Comparison of ENCODE assay signal across 8 mouse cellular contexts in genomic region chr8:120532517-120533215, GRCm38 (mm10). TPM values are rescaled to one million over a fixed set of nuclear protein-coding genes. Genes with fewer than 3 reads are reported as not detected.
DNase-seq lines count a peak whose midpoint lies in the region; ATAC-seq and TF ChIP-seq lines count a peak whose summit lies in the region.

No protein-coding gene starts in this region.

- in situ Hi-C loops in CH12.LX (cut with MboI; ENCODE audit: low pct_ligation_motif_present, low pct_unique_long_range_greater_than_20kb, low sequenced_read_pairs), result loop anchor here (10.0 kb wide), 1 partner anchor 208 kb away; no protein-coding TSS in a partner anchor

- no peak for TF ChIP-seq RAD21 in CH12.LX (IDR thresholded peaks at IDR 0.05; ENCODE audit: low read depth, low read length)

- no peak for TF ChIP-seq CTCF in CH12.LX (conservative IDR thresholded peaks at IDR 0.05 in 1 of 2, IDR thresholded peaks at IDR 0.05 in 1 of 2; ENCODE audit: low read depth in 2 of 2, low read length in 2 of 2)
- TF ChIP-seq CTCF in lung, adult 2 months (IDR thresholded peaks at IDR 0.05; ENCODE audit: insufficient read depth, low read length), result no peak

- peak overlapping the region; percentile 78 for H3K27ac ChIP-seq in heart, embryonic 12.5 days (ENCODE audit: poor library complexity, severe bottlenecking)
- peak overlapping the region; percentile 85 for H3K27ac ChIP-seq in CH12.LX (ENCODE audit: insufficient read depth, low read depth)
- H3K27ac ChIP-seq in forebrain, embryonic 15.5 days (replicated peaks), result peak overlapping the region; percentile 98
- H3K27ac ChIP-seq in liver, embryonic 16.5 days (ENCODE audit: low read length), result no peak overlapping the region
- H3K27ac ChIP-seq in stomach, embryonic 16.5 days (ENCODE audit: low read length), result peak overlapping the region; percentile 37; the same call in 1 of the 2 replicates

- H3K4me1 ChIP-seq in heart, embryonic 12.5 days (replicated peaks), result peaks cover 78% of the 10 kb centered on the region
- peaks cover 43 to 82% of the 10 kb centered on the region in 2 experiments for H3K4me1 ChIP-seq in CH12.LX (ENCODE audit: control insufficient read depth in 1 of 2, insufficient read depth in 2 of 2)
- H3K4me1 ChIP-seq in forebrain, embryonic 15.5 days, result peaks cover 87% of the 10 kb centered on the region
- peaks cover 74% of the 10 kb centered on the region for H3K4me1 ChIP-seq in liver, embryonic 16.5 days (ENCODE audit: control insufficient read depth, low read depth, low read length)
- H3K4me1 ChIP-seq in stomach, embryonic 16.5 days (ENCODE audit: control insufficient read depth, insufficient read depth, low read length), result peaks cover 70% of the 10 kb centered on the region
- H3K4me1 ChIP-seq in lung, adult 2 months (ENCODE audit: control insufficient read depth, insufficient read depth, low read length), result peaks cover 16% of the 10 kb centered on the region

- no peaks in the 10 kb centered on the region for H3K9me3 ChIP-seq in heart, embryonic 12.5 days (replicated peaks)
- no peaks in the 10 kb centered on the region for H3K9me3 ChIP-seq in CH12.LX (replicated peaks; ENCODE audit: low read length)
- no peaks in the 10 kb centered on the region for H3K9me3 ChIP-seq in forebrain, embryonic 15.5 days
- H3K9me3 ChIP-seq in liver, embryonic 16.5 days (replicated peaks; ENCODE audit: control insufficient read depth, low read length), result no peaks in the 10 kb centered on the region
- H3K9me3 ChIP-seq in stomach, embryonic 16.5 days (replicated peaks; ENCODE audit: control insufficient read depth, low read length), result no peaks in the 10 kb centered on the region

- no peaks in the 10 kb centered on the region for H3K36me3 ChIP-seq in heart, embryonic 12.5 days
- peaks cover 0 to 7% of the 10 kb centered on the region in 2 experiments for H3K36me3 ChIP-seq in CH12.LX (replicated peaks in 1 of 2; ENCODE audit: control insufficient read depth in 1 of 2, insufficient read depth in 1 of 2, low read length in 1 of 2)
- no peaks in the 10 kb centered on the region for H3K36me3 ChIP-seq in forebrain, embryonic 15.5 days
- no peaks in the 10 kb centered on the region for H3K36me3 ChIP-seq in liver, embryonic 16.5 days (ENCODE audit: control insufficient read depth, insufficient read depth)
- H3K36me3 ChIP-seq in stomach, embryonic 16.5 days (ENCODE audit: control insufficient read depth, insufficient read depth, low read length), result no peaks in the 10 kb centered on the region

- TF ChIP-seq POLR2A in CH12.LX (IDR thresholded peaks at IDR 0.05; ENCODE audit: low read depth, low read length), result peak; percentile 30; the same call in 1 of the 2 replicates
- no peak for TF ChIP-seq POLR2A in lung, adult 2 months (IDR thresholded peaks at IDR 0.05; ENCODE audit: borderline replicate concordance, extremely low read depth, low read depth, low read length)

- H3K27me3 ChIP-seq in heart, embryonic 12.5 days (replicated peaks), result no peaks in the 10 kb centered on the region
- H3K27me3 ChIP-seq in CH12.LX (replicated peaks), result peaks cover 14% of the 10 kb centered on the region
- H3K27me3 ChIP-seq in forebrain, embryonic 15.5 days, result no peaks in the 10 kb centered on the region
- no peaks in the 10 kb centered on the region for H3K27me3 ChIP-seq in liver, embryonic 16.5 days (ENCODE audit: control insufficient read depth, insufficient read depth, low read depth, low read length)
- no peaks in the 10 kb centered on the region for H3K27me3 ChIP-seq in stomach, embryonic 16.5 days (ENCODE audit: control insufficient read depth, insufficient read depth, low read length)

- dilution Hi-C loops in CH12.LX (cut with MboI; ENCODE audit: extremely low pct_ligation_motif_present, extremely low pct_unique_long_range_greater_than_20kb, low sequenced_read_pairs), result no loop called here

- H3K9ac ChIP-seq in heart, embryonic 12.5 days, result peak overlapping the region; percentile 67
- peak overlapping the region; percentile 50 for H3K9ac ChIP-seq in CH12.LX (ENCODE audit: insufficient read depth, low read depth)
- peak overlapping the region; percentile 31 for H3K9ac ChIP-seq in forebrain, embryonic 15.5 days (replicated peaks)
- H3K9ac ChIP-seq in liver, embryonic 16.5 days (ENCODE audit: low read depth, low read length), result peak overlapping the region; percentile 16; the same call in 1 of the 2 replicates
- peak overlapping the region; percentile 50; the same call in 1 of the 2 replicates for H3K9ac ChIP-seq in stomach, embryonic 16.5 days (ENCODE audit: low read length)

- WGBS in heart, embryonic 12.5 days, result 8% methylated on average over 29 of the region's 29 CpGs
- 3% methylated on average over 29 of the region's 29 CpGs for WGBS in forebrain, embryonic 15.5 days
- 5% methylated on average over 29 of the region's 29 CpGs for WGBS in liver, embryonic 16.5 days (ENCODE audit: insufficient replicate concordance)
- 9% methylated on average over 29 of the region's 29 CpGs for WGBS in stomach, embryonic 16.5 days
- 34% methylated on average over 29 of the region's 29 CpGs for WGBS in lung, adult 2 months

- TF ChIP-seq EP300 in CH12.LX (IDR thresholded peaks at IDR 0.05; ENCODE audit: low read length), result peak; percentile 49

- no peak for DNase-seq in heart, adult 9 months (ENCODE audit: low spot score in 2 of 2)
- peak; percentile 63 for DNase-seq in CH12.LX (ENCODE audit: extremely low read depth)
- no peak for DNase-seq in urinary bladder, postnatal 25 days (ENCODE audit: low spot score)
- no peak for DNase-seq in lung, adult 2 months

- no peak for ATAC-seq in heart, embryonic 12.5 days (ENCODE audit: insufficient number of reproducible peaks, low FRiP score)
- ATAC-seq in forebrain, embryonic 15.5 days (replicated peaks), result peak; percentile 48
- no peak for ATAC-seq in liver, embryonic 16.5 days (ENCODE audit: low read depth)
- no peak for ATAC-seq in stomach, embryonic 16.5 days (ENCODE audit: insufficient read depth, low FRiP score)

- peak overlapping the region; percentile 18 for H3K4me3 ChIP-seq in heart, embryonic 12.5 days
- peak overlapping the region in 1 of 3 experiments; percentile 37 for H3K4me3 ChIP-seq in CH12.LX (replicated peaks in 1 of 3; ENCODE audit: low read depth in 2 of 3, low read length in 2 of 3, poor library complexity in 1 of 3)
- H3K4me3 ChIP-seq in forebrain, embryonic 15.5 days, result peak overlapping the region; percentile 12
- no peak overlapping the region for H3K4me3 ChIP-seq in liver, embryonic 16.5 days (ENCODE audit: low read depth, low read length)
- no peak overlapping the region for H3K4me3 ChIP-seq in stomach, embryonic 16.5 days (replicated peaks; ENCODE audit: low read length)
- no peak overlapping the region for H3K4me3 ChIP-seq in lung, adult 2 months (replicated peaks; ENCODE audit: extremely low read depth, low read depth, low read length)

- peak overlapping the region; percentile 63 for H3K4me2 ChIP-seq in heart, embryonic 12.5 days
- H3K4me2 ChIP-seq in CH12.LX (ENCODE audit: insufficient read depth, low read depth, poor library complexity, severe bottlenecking), result peak overlapping the region; percentile 89
- H3K4me2 ChIP-seq in forebrain, embryonic 15.5 days (replicated peaks), result peak overlapping the region; percentile 27
- peak overlapping the region; percentile 38 for H3K4me2 ChIP-seq in liver, embryonic 16.5 days (ENCODE audit: low read depth, low read length)
- peak overlapping the region; percentile 34 for H3K4me2 ChIP-seq in stomach, embryonic 16.5 days (ENCODE audit: low read depth, low read length)

- peaks cover 39% of the 10 kb centered on the region for H3K79me2 ChIP-seq in CH12.LX (replicated peaks; ENCODE audit: control insufficient read depth, extremely low read depth, insufficient read depth, poor library complexity, severe bottlenecking)

TF ChIP-seq in CH12.LX, 34 proteins besides CTCF, POLR2A, EP300 and RAD21 (continues in another document):
- no peak for TF ChIP-seq JUN (IDR thresholded peaks at IDR 0.05; ENCODE audit: insufficient read depth, low read depth, low read length)
- no peak for TF ChIP-seq MAFK (IDR thresholded peaks at IDR 0.05; ENCODE audit: insufficient replicate concordance, low read length)
- no peak for TF ChIP-seq USF2 (conservative IDR thresholded peaks at IDR 0.05; ENCODE audit: low read depth, low read length)
- TF ChIP-seq MAX (IDR thresholded peaks at IDR 0.05; ENCODE audit: low read length), result no peak
- TF ChIP-seq TCF12 (IDR thresholded peaks at IDR 0.05; ENCODE audit: low read depth, low read length), result peak; percentile 61; the same call in 1 of the 2 replicates
- TF ChIP-seq ZNF384 (IDR thresholded peaks at IDR 0.05; ENCODE audit: low read depth, low read length), result no peak
- peak; percentile 30; the same call in 1 of the 2 replicates for TF ChIP-seq CHD2 (IDR thresholded peaks at IDR 0.05; ENCODE audit: low read length)
- TF ChIP-seq ZC3H11A (IDR thresholded peaks at IDR 0.05; ENCODE audit: low read depth, low read length), result no peak
- TF ChIP-seq SIN3A (IDR thresholded peaks at IDR 0.05; ENCODE audit: low read length), result no peak; the same call in 1 of the 2 replicates
- no peak for TF ChIP-seq E2F4 (IDR thresholded peaks at IDR 0.05; ENCODE audit: insufficient replicate concordance, low read depth, low read length)
- no peak for TF ChIP-seq MAZ (IDR thresholded peaks at IDR 0.05; ENCODE audit: low read depth, low read length)
- TF ChIP-seq MYC (IDR thresholded peaks at IDR 0.05; ENCODE audit: low read depth, low read length), result no peak
- TF ChIP-seq JUND (conservative IDR thresholded peaks at IDR 0.05; ENCODE audit: low read depth, low read length), result no peak
- no peak for TF ChIP-seq ZKSCAN1 (IDR thresholded peaks at IDR 0.05; ENCODE audit: borderline replicate concordance, low read depth, low read length)
- no peak for TF ChIP-seq CHD1 (IDR thresholded peaks at IDR 0.05; ENCODE audit: low read depth, low read length)
- TF ChIP-seq MEF2A (IDR thresholded peaks at IDR 0.05; ENCODE audit: borderline replicate concordance, low read depth, low read length), result peak; percentile 34; the same call in 1 of the 2 replicates
- no peak for TF ChIP-seq GABPA (IDR thresholded peaks at IDR 0.05; ENCODE audit: insufficient replicate concordance, low read depth, low read length)
- no peak for TF ChIP-seq RCOR1 (conservative IDR thresholded peaks at IDR 0.05; ENCODE audit: low read depth, low read length)
- TF ChIP-seq ZMIZ1 (IDR thresholded peaks at IDR 0.05; ENCODE audit: low read depth, low read length), result no peak

RNA-seq across cellular contexts. Expression of gene Gins2, which starts 56.4 kb away (rescaled TPM):
- 63.4 and 66.8 TPM in 2 replicates for polyA plus RNA-seq in heart, embryonic 12.5 days (2016; fragmentation: Nextera tagmentation; extraction: Ambion mirVana)
- 61.2 and 68.4 TPM in 2 replicates for total RNA-seq in CH12.LX (2012; rRNA removed)
- total RNA-seq in CH12.LX (2014; rRNA removed), result 50.0 TPM in 2 replicates
- 127 and 129 TPM in 2 replicates for polyA plus RNA-seq in CH12.LX (2012; ENCODE audit: insufficient read length, low read depth)
- polyA plus RNA-seq in forebrain, embryonic 15.5 days (2015; fragmentation: Nextera tagmentation; extraction: Ambion mirVana), result 27.1 and 34.2 TPM in 2 replicates
- 40.6 and 43.3 TPM in 2 replicates for polyA plus RNA-seq in liver, embryonic 16.5 days (2015; fragmentation: Nextera tagmentation; extraction: Ambion mirVana)
- 76.4 and 76.5 TPM in 2 replicates for polyA plus RNA-seq in stomach, embryonic 16.5 days (2015; fragmentation: Nextera tagmentation; extraction: Ambion mirVana)
- 4.4 and 4.5 TPM in 2 replicates for polyA plus RNA-seq in lung, adult 2 months (2012; rRNA removed)

Comparison
In these comparisons a context has a peak if more than half of its experiments do, and no peak if none do; other contexts are left out.
1. H3K4me2 ChIP-seq: peak in every context shown above with its lines; median percentile 89 in CH12.LX; 63 in heart, embryonic 12.5 days; 38 in liver, embryonic 16.5 days; 34 in stomach, embryonic 16.5 days; 27 in forebrain, embryonic 15.5 days.
2. H3K4me3 ChIP-seq: peak in heart, embryonic 12.5 days (single experiment) and forebrain, embryonic 15.5 days (single experiment); none in liver, embryonic 16.5 days (single experiment), stomach, embryonic 16.5 days (single experiment) and lung, adult 2 months (single experiment).
3. H3K9ac ChIP-seq: peak in every context shown above with its lines; median percentile 67 in heart, embryonic 12.5 days; 50 in CH12.LX; 50 in stomach, embryonic 16.5 days; 31 in forebrain, embryonic 15.5 days; 16 in liver, embryonic 16.5 days.